Mouse (Mus musculus) layer of hippocampus, postnatal 14 days (tissue): ENCODE results near the gene Zbtb17. TPM values are rescaled to one million over a fixed set of nuclear protein-coding genes. Genes with fewer than 3 reads are reported as not detected.

Source experiments
- DNase-seq, 2 experiments: peaks; one replicate each; pipeline ENCODE4 v3.0.0; 2021 to 2022; ENCODE audit warnings: low spot score in 2 of 2, mixed read lengths in 1 of 2
- total RNA-seq, 2 experiments: library from RNA; stranded (reverse); gene quantifications; 2 replicates each; pipeline ENCODE4 v1.2.3; 2021

The Zbtb17 gene
- total RNA-seq, 2 experiments from 2014 or later, result 29.3 to 29.8 TPM

DNA sequence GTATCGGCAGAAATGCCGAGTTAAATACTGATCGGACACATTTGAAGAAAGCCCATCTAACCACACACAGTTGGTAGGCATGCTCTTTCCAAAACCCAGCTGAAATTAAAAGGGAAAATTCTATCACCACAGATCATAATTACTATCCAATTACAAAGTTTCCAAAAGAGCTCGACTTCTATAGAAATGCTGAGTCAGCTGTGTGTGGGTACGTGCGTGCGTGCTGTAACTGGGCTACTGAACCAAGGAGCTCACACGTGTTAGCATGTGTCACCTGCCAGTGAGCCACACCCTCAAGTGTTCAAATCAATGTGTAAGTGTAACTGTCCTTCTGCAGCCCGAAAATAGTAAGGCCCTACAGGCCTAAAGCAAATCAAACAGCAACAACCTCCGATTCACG lies 43.1 kb downstream of the Zbtb17 start:
- DNase-seq, result no peak

DNA sequence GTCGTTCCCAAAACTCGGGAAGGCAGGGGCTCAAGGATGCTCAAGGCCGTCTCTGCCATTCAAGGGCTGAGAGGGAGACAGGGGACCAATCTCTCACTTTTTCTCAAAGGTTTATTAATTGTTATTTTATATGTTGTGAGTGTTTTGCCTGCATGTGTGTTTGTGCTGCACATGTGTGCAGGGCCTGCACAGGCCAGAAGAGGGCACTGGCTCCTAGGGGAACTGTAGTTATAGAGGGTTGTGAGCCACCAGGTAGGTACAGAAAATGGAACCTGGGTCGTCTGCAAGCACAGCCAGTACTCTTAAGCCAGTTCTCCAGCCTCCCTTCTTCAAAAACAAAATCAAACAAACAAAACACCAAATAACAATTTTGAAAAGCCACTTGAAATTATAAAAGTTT lies 44.2 kb downstream of the Zbtb17 start:
- no peak for DNase-seq

- DNase-seq, result no peak
Measured at GRCm38 (mm10) chr4:141500637-141501036, 56.2 kb downstream of the Zbtb17 start.

- no peak for DNase-seq
Measured at GRCm38 (mm10) chr4:141501058-141501457, 56.6 kb downstream of the Zbtb17 start.

DNA sequence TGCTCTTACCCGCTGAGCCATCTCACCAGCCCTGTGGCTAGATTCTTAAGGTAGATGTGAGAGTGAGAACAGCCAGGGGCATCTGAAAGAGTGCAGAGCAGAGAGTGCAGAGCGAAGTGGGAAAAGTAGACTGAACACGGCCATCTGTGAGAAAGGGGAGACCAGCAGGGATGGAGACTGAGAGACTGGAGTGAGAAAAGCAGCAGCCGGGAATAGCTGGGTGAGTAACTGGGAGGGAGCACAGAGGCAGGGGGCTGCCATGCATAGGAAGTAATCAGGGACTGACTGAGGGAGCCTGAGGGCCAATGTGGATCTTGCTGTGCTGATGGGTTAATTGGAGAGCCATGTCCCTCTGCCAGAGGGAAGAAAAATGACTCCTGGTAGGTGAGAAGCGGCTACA lies 58.3 kb downstream of the Zbtb17 start:
- DNase-seq, result peak in 1 of 2 experiments; percentile 22

DNA sequence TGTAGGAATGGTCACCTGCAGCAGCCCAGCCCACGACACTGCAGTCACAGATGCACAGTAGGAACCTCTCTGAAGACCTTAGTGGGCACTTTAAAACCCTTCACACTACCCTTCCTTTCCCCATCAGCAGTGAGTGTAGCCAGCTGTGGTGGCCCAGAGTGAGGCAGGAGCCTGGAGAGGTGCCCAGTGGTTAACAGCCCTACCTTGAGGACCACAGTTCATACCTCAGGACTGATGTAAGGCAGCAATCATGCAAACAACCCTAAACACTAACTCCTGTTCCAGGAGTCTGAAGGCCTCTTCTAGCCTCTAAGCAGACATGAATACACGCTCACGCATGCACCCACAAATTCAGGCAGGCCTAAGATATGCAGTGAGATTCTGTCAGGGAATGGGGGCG lies 60.0 kb downstream of the Zbtb17 start:
- DNase-seq, result no peak

GRCm38 (mm10) chr4:141505810-141506209 lies 61.4 kb downstream of the Zbtb17 start:
- no peak for DNase-seq

GRCm38 (mm10) chr4:141506352-141506751 lies 61.9 kb downstream of the Zbtb17 start:
- peak; percentile 80 to 87 for DNase-seq

DNA sequence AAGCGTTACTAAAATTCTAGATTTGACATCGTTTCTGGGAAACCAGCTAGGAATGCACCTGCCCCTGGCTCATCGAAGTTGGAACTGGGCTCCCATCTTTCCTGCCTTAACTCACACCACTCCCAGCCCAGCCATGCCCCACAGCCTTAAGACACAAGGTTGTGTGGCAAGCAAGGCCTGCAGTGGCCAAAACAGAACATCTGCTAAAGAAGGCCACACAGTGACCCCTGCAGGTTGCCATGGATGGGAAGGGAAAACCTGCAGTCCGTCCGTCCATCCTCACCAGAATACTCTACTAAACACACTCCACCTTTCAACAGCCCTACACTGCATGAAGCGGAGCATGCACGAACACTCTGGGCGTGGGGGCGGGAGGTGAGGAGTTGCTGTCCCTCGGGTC lies 62.4 kb downstream of the Zbtb17 start:
- DNase-seq, result no peak

DNA sequence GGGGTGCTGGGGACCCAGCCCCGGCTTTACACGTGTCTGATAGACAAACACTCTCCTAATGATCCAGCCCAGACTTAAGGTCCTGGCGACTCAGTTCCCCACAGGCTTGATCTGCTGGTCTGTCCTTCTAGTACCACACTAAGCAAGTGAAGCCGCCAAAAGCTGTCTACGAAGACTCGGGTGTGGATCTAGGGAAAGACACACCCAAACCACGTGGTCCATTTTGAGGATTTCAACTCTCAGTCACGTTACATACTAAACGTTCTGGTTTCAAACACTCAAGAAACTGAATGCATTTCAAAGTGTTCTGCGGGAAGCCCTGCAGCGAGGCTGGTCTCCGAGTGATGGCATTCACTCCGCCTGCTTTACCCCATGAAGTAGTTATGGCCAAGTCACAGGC lies 66.0 kb downstream of the Zbtb17 start:
- DNase-seq, result no peak

GRCm38 (mm10) chr4:141512145-141512544 lies 67.7 kb downstream of the Zbtb17 start:
- DNase-seq, result no peak

GRCm38 (mm10) chr4:141514179-141514641 lies 69.8 kb downstream of the Zbtb17 start:
- DNase-seq, result no peak

Other genes starting within 250 kb of the Zbtb17 start
- gene Rsg1, start 230.7 kb upstream of the Zbtb17 start, total RNA-seq, result 1 to 10 TPM; 2.8 to 3.1 TPM
- gene Arhgef19, start 205.2 kb upstream of the Zbtb17 start, total RNA-seq, result 10 to 100 TPM in 1 of 2 experiments, 1 to 10 TPM in 1; 9.7 to 11.7 TPM
- gene Epha2, start 143.4 kb upstream of the Zbtb17 start, total RNA-seq, result 1 to 10 TPM; 1.8 to 2.0 TPM
- gene Fam131c, start 76.4 kb upstream of the Zbtb17 start, total RNA-seq, result 1 to 10 TPM; 5.0 to 6.6 TPM
- under 1 TPM in 1 of 2 experiments, not detected in 1; 0.55 TPM for gene Clcnka, start 45.9 kb upstream of the Zbtb17 start, total RNA-seq
- gene Clcnkb, start 28.6 kb upstream of the Zbtb17 start, total RNA-seq, result not detected
- gene Hspb7, start 23.9 kb upstream of the Zbtb17 start, total RNA-seq, result under 1 TPM in 1 of 2 experiments, not detected in 1; 0.23 TPM
- gene Srarp, start 8.5 kb upstream of the Zbtb17 start, total RNA-seq, result 1 to 10 TPM; 4.0 to 4.4 TPM
- 10 to 100 TPM; 59.3 to 60.0 TPM for gene Spen, start 93.9 kb downstream of the Zbtb17 start, total RNA-seq
- gene Fblim1, start 161.4 kb downstream of the Zbtb17 start, total RNA-seq, result 1 to 10 TPM; 2.4 TPM
- gene Tmem82, start 174.0 kb downstream of the Zbtb17 start, total RNA-seq, result 1 to 10 TPM in 1 of 2 experiments, under 1 TPM in 1; 0.35 to 1.6 TPM
- gene Slc25a34, start 179.2 kb downstream of the Zbtb17 start, total RNA-seq, result 1 to 10 TPM; 2.2 to 3.6 TPM
- 10 to 100 TPM; 47.8 to 55.4 TPM for gene Plekhm2, start 220.2 kb downstream of the Zbtb17 start, total RNA-seq
- under 1 TPM in 1 of 2 experiments, not detected in 1; 0.79 TPM for gene Rsc1a1, start 240.9 kb downstream of the Zbtb17 start, total RNA-seq